Mouse (Mus musculus): ENCODE data around the gene Hypm. TPM values are rescaled to one million over a fixed set of nuclear protein-coding genes. Genes with fewer than 3 reads are reported as not detected.

The Hypm gene
- polyA plus RNA-seq, 1 experiment from 2014 or later, result not detected

Other genes starting within 250 kb of the Hypm start
- gene Dynlt3, start 183.9 kb upstream of the Hypm start, polyA plus RNA-seq (2014; fragmentation: Nextera tagmentation; extraction: Ambion mirVana), result 22.6 and 28.0 TPM in 2 replicates
- not detected in 2 replicates for gene H2al3, start 2.8 kb downstream of the Hypm start, polyA plus RNA-seq (2014; fragmentation: Nextera tagmentation; extraction: Ambion mirVana)
- 0.34 and 0.61 TPM in 2 replicates for gene Sytl5, start 38.7 kb downstream of the Hypm start, polyA plus RNA-seq (2014; fragmentation: Nextera tagmentation; extraction: Ambion mirVana)

All from midbrain, embryonic 11.5 days (tissue).